Mouse (Mus musculus) embryonic facial prominence, embryonic 13.5 days (tissue): ENCODE data around the gene Txlnb. TPM values are rescaled to one million over a fixed set of nuclear protein-coding genes. Genes with fewer than 3 reads are reported as not detected.

Experiments
- ATAC-seq: fragments of 200-750 bp; cut with Nextera tagmentation; 2 replicates; pipeline ENCODE4 v1.8.0; 2017; ENCODE audit warnings: low read depth; ENCODE audit not compliant: insufficient number of reproducible peaks, insufficient read depth, low FRiP score, low TSS enrichment
- H3K27ac ChIP-seq: fragments of 300-500 bp; sonication (generic); 2 replicates; pipeline ENCODE4 v1.5.1; 2015; ENCODE audit warnings: moderate library complexity, mild to moderate bottlenecking, inconsistent platforms
- H3K27me3 ChIP-seq: fragments of 300-500 bp; sonication (generic); 2 replicates; pipeline ENCODE4 v1.6.1; 2015; ENCODE audit warnings: mild to moderate bottlenecking, inconsistent platforms
- H3K36me3 ChIP-seq: fragments of 300-500 bp; sonication (generic); 2 replicates; pipeline ENCODE4 v1.6.1; 2015; ENCODE audit warnings: mild to moderate bottlenecking, inconsistent platforms
- H3K4me1 ChIP-seq: fragments of 300-500 bp; sonication (generic); 2 replicates; pipeline ENCODE4 v1.6.1; 2015; ENCODE audit warnings: inconsistent platforms
- H3K4me2 ChIP-seq: fragments of 300-500 bp; sonication (generic); 2 replicates; pipeline ENCODE4 v1.6.1; 2015; ENCODE audit warnings: moderate library complexity, mild to moderate bottlenecking, inconsistent platforms
- H3K4me3 ChIP-seq: fragments of 300-500 bp; sonication (generic); 2 replicates; pipeline ENCODE4 v1.5.1; 2015; ENCODE audit warnings: mild to moderate bottlenecking, inconsistent platforms
- H3K9ac ChIP-seq: fragments of 300-500 bp; sonication (generic); 2 replicates; pipeline ENCODE4 v1.6.1; 2015; ENCODE audit warnings: mild to moderate bottlenecking, inconsistent platforms
- H3K9me3 ChIP-seq: fragments of 300-500 bp; sonication (generic); 2 replicates; pipeline ENCODE4 v1.6.1; 2016; ENCODE audit warnings: inconsistent platforms
- WGBS: fragments of 180-500 bp; shearing (Covaris S2); methylation state at CpG from one replicate; pipeline ENCODE4 v1.1.7; 2015; ENCODE audit warnings: mixed read lengths; 5-methylcytosine and 5-hydroxymethylcytosine counted together
- polyA plus RNA-seq: library from polyadenylated mRNA; unstranded; fragments of >200 nt; fragmentation: Nextera tagmentation; extraction: Ambion mirVana; gene quantifications from 2 replicates; pipeline ENCODE4 v1.2.1, GENCODE M21; 2015

Txlnb gene
- polyA plus RNA-seq, 1 experiment from 2014 or later = 1.2 TPM

- H3K4me1 ChIP-seq = no peaks in the 10 kb centered on the region
- no peak overlapping the region for H3K27ac ChIP-seq
- no peak for ATAC-seq
- H3K27me3 ChIP-seq = no peaks in the 10 kb centered on the region
- no peak overlapping the region for H3K4me2 ChIP-seq
- WGBS = 21% methylated on average over 8 of the region's 8 CpGs
- no peak overlapping the region for H3K4me3 ChIP-seq
- H3K9ac ChIP-seq = no peak overlapping the region
- H3K36me3 ChIP-seq = no peaks in the 10 kb centered on the region
- H3K9me3 ChIP-seq = no peaks in the 10 kb centered on the region
Observed at GRCm38 (mm10) chr10:17878002-17878919, 82.2 kb downstream of the Txlnb start.

GRCm38 (mm10) chr10:17880038-17880437, 84.0 kb downstream of the Txlnb start:
- Histone ChIP-seq H3K9ac (no peak overlapping the region), H3K4me2 (no peak overlapping the region), H3K27ac (no peak overlapping the region), H3K36me3 (no peaks in the 10 kb centered on the region), H3K9me3 (no peaks in the 10 kb centered on the region), H3K27me3 (no peaks in the 10 kb centered on the region), H3K4me1 (no peaks in the 10 kb centered on the region), H3K4me3 (no peak overlapping the region)
- WGBS = 82% methylated on average over 3 of the region's 3 CpGs
- no peak for ATAC-seq

- 67% methylated on average over 2 of the region's 2 CpGs for WGBS
- Histone ChIP-seq H3K4me1 (no peaks in the 10 kb centered on the region), H3K9me3 (no peaks in the 10 kb centered on the region), H3K27ac (no peak overlapping the region), H3K27me3 (no peaks in the 10 kb centered on the region), H3K36me3 (no peaks in the 10 kb centered on the region), H3K4me3 (no peak overlapping the region), H3K4me2 (no peak overlapping the region), H3K9ac (no peak overlapping the region)
- ATAC-seq = no peak
Observed at GRCm38 (mm10) chr10:17880724-17881123, 84.7 kb downstream of the Txlnb start.

Other genes starting within 250 kb of the Txlnb start
- gene Cited2, start 73.0 kb upstream of the Txlnb start, polyA plus RNA-seq = 34.1 and 35.6 TPM in 2 replicates
- 4.4 and 6.2 TPM in 2 replicates for gene Heca, start 151.8 kb downstream of the Txlnb start, polyA plus RNA-seq
- gene Abracl, start 227.1 kb downstream of the Txlnb start, polyA plus RNA-seq = 136 and 160 TPM in 2 replicates